Mouse (Mus musculus): ENCODE data around the gene Pdzd3. TPM values are rescaled to one million over a fixed set of nuclear protein-coding genes. Genes with fewer than 3 reads are reported as not detected.
A peak's percentile ranks its signal among the peaks of the same experiment; 100 is the strongest.

Gene Pdzd3
- total RNA-seq, 2 experiments from 2014 or later, result 4.6 to 5.4 TPM

- DNase-seq, result no peak
These were observed 826 bp downstream of the Pdzd3 start for GRCm38 (mm10) chr9:44250445-44250844.

GRCm38 (mm10) chr9:44249181-44250146 is 1.8 kb downstream of the Pdzd3 start:
- DNase-seq, result peak; percentile 65 to 73

GRCm38 (mm10) chr9:44247907-44248306 is 3.4 kb downstream of the Pdzd3 start:
- DNase-seq, result no peak

- no peak for DNase-seq
These were observed 7.7 kb downstream of the Pdzd3 start for GRCm38 (mm10) chr9:44243621-44244020.

GRCm38 (mm10) chr9:44241418-44241817 is 9.9 kb downstream of the Pdzd3 start:
- no peak for DNase-seq

- DNase-seq, result no peak
These were observed 10.4 kb downstream of the Pdzd3 start for GRCm38 (mm10) chr9:44240911-44241310.

- DNase-seq, result no peak
These were observed 10.9 kb downstream of the Pdzd3 start, which contains the start of gene Ccdc153 for GRCm38 (mm10) chr9:44240399-44240798. Ccdc153 (plus strand) TSS chr9:44240676.

- DNase-seq, result peak; percentile 51 to 80
These were observed 11.8 kb downstream of the Pdzd3 start for GRCm38 (mm10) chr9:44239447-44239846.

GRCm38 (mm10) chr9:44238501-44239190 is 12.6 kb downstream of the Pdzd3 start:
- no peak for DNase-seq

- DNase-seq, result no peak
These were observed 14.1 kb downstream of the Pdzd3 start for GRCm38 (mm10) chr9:44237128-44237527.

GRCm38 (mm10) chr9:44236601-44237000 is 14.7 kb downstream of the Pdzd3 start:
- no peak for DNase-seq

GRCm38 (mm10) chr9:44234479-44235427 is 16.5 kb downstream of the Pdzd3 start:
- peak; percentile 71 to 82 for DNase-seq

- DNase-seq, result peak; percentile 99
These were observed 17.3 kb downstream of the Pdzd3 start, which contains the start of gene Cbl for GRCm38 (mm10) chr9:44233802-44234478. Cbl (minus strand) TSS chr9:44234049.

GRCm38 (mm10) chr9:44233021-44233801 is 18.1 kb downstream of the Pdzd3 start:
- DNase-seq, result peak in 1 of 2 experiments; percentile 53

GRCm38 (mm10) chr9:44231609-44232008 is 19.7 kb downstream of the Pdzd3 start:
- DNase-seq, result no peak

- no peak for DNase-seq
These were observed 25.3 kb downstream of the Pdzd3 start for GRCm38 (mm10) chr9:44225993-44226392.

GRCm38 (mm10) chr9:44213538-44213937 is 37.7 kb downstream of the Pdzd3 start:
- peak in 1 of 2 experiments; percentile 28 for DNase-seq

GRCm38 (mm10) chr9:44212406-44212805 is 38.9 kb downstream of the Pdzd3 start:
- no peak for DNase-seq

- DNase-seq, result no peak
These were observed 41.9 kb downstream of the Pdzd3 start for GRCm38 (mm10) chr9:44209416-44209815.

GRCm38 (mm10) chr9:44207840-44208239 is 43.4 kb downstream of the Pdzd3 start:
- DNase-seq, result no peak

All from heart, adult 18-20 months (tissue).